Mouse (Mus musculus) layer of hippocampus, adult 2 months (tissue): Measurements from ENCODE around the gene Map3k7. TPM values are rescaled to one million over a fixed set of nuclear protein-coding genes. Genes with fewer than 3 reads are reported as not detected.
A peak's percentile ranks its signal among the peaks of the same experiment; 100 is the strongest.
"Not testable (repeated sequence)": the region's sequence is repeated elsewhere in the genome, so short reads cannot be mapped to it uniquely, and the experiment has no call there.

Experiments used
- DNase-seq, 2 experiments: peaks; one replicate each; pipeline ENCODE4 v3.0.0; 2022; ENCODE audit warnings: low spot score in 2 of 2
- H3K27ac ChIP-seq: fragments of 200-600 bp; 2 replicates; pipeline ENCODE4 v1.8.1; 2022
- H3K4me3 ChIP-seq: fragments of 200-600 bp; 2 replicates; pipeline ENCODE4 v1.8.1; 2022; ENCODE audit warnings: mild to moderate bottlenecking
- CTCF ChIP-seq: fragments of 200-600 bp; conservative IDR thresholded peaks from 2 replicates; pipeline ENCODE4 v1.8.1; 2022; ENCODE audit warnings: antibody characterized with exemption, mild to moderate bottlenecking, moderate library complexity
- total RNA-seq, 2 experiments: library from RNA; stranded (reverse); gene quantifications; 2 replicates each; pipeline ENCODE4 v1.2.3; 2021

Map3k7 gene
- total RNA-seq, 2 experiments from 2014 or later, result 39.8 to 40.0 TPM

- DNase-seq, result no peak
- TF ChIP-seq CTCF, result no peak
- H3K4me3 ChIP-seq, result no peak overlapping the region
- H3K27ac ChIP-seq, result no peak overlapping the region
Measured at GRCm38 (mm10) chr4:32004773-32005591, 41.1 kb downstream of the Map3k7 start.

- no peak for DNase-seq
- TF ChIP-seq CTCF, result no peak
- Histone ChIP-seq H3K4me3 (no peak overlapping the region), H3K27ac (no peak overlapping the region)
Measured at GRCm38 (mm10) chr4:32007174-32007573, 43.3 kb downstream of the Map3k7 start.

GRCm38 (mm10) chr4:32008095-32008494, 44.2 kb downstream of the Map3k7 start:
- no peak for TF ChIP-seq CTCF
- no peak for DNase-seq
- no peak overlapping the region for H3K27ac ChIP-seq

GRCm38 (mm10) chr4:32010808-32011207, 46.9 kb downstream of the Map3k7 start:
- TF ChIP-seq CTCF, result no peak
- H3K27ac ChIP-seq, result no peak overlapping the region
- H3K4me3 ChIP-seq, result no peak overlapping the region
- no peak for DNase-seq

More at GRCm38 (mm10) chr4:32008095-32008494, 44.2 kb downstream of the Map3k7 start:
- no peak overlapping the region for H3K4me3 ChIP-seq

- TF ChIP-seq CTCF, result no peak
- Histone ChIP-seq H3K27ac (no peak overlapping the region), H3K4me3 (no peak overlapping the region)
- DNase-seq, result no peak
Measured at GRCm38 (mm10) chr4:32011218-32011973, 47.5 kb downstream of the Map3k7 start.

GRCm38 (mm10) chr4:32021131-32021530, 57.2 kb downstream of the Map3k7 start:
- Histone ChIP-seq H3K4me3 (no peak overlapping the region), H3K27ac (no peak overlapping the region)
- no peak for DNase-seq
- TF ChIP-seq CTCF, result no peak

GRCm38 (mm10) chr4:32022321-32022720, 58.4 kb downstream of the Map3k7 start:
- no peak for DNase-seq
- Histone ChIP-seq H3K27ac (no peak overlapping the region), H3K4me3 (no peak overlapping the region)
- TF ChIP-seq CTCF, result no peak

GRCm38 (mm10) chr4:32024170-32024569, 60.3 kb downstream of the Map3k7 start:
- not testable (repeated sequence) for DNase-seq, H3K4me3 ChIP-seq, H3K27ac ChIP-seq

GRCm38 (mm10) chr4:32025105-32025504, 61.2 kb downstream of the Map3k7 start:
- TF ChIP-seq CTCF, result no peak
- H3K4me3 ChIP-seq, result no peak overlapping the region
- no peak for DNase-seq
- no peak overlapping the region for H3K27ac ChIP-seq

GRCm38 (mm10) chr4:32027094-32027493, 63.2 kb downstream of the Map3k7 start:
- no peak for DNase-seq
- Histone ChIP-seq H3K27ac (no peak overlapping the region), H3K4me3 (no peak overlapping the region)
- TF ChIP-seq CTCF, result peak; percentile 38

GRCm38 (mm10) chr4:32037267-32037666, 73.4 kb downstream of the Map3k7 start:
- no peak for DNase-seq
- TF ChIP-seq CTCF, result no peak
- Histone ChIP-seq H3K27ac (no peak overlapping the region), H3K4me3 (no peak overlapping the region)

GRCm38 (mm10) chr4:32041741-32042452, 78.0 kb downstream of the Map3k7 start:
- peak in 1 of 2 experiments; percentile 41 for DNase-seq
- no peak overlapping the region for H3K4me3 ChIP-seq
- H3K27ac ChIP-seq, result peak overlapping the region; percentile 40; the same call in 1 of the 2 replicates
- TF ChIP-seq CTCF, result peak; percentile 51

- no peak for TF ChIP-seq CTCF
- Histone ChIP-seq H3K4me3 (no peak overlapping the region), H3K27ac (no peak overlapping the region)
- no peak for DNase-seq
Measured at GRCm38 (mm10) chr4:32045234-32045633, 81.3 kb downstream of the Map3k7 start.
